ENCODE assay signal across 1 mouse cellular context in the genomic region with DNA sequence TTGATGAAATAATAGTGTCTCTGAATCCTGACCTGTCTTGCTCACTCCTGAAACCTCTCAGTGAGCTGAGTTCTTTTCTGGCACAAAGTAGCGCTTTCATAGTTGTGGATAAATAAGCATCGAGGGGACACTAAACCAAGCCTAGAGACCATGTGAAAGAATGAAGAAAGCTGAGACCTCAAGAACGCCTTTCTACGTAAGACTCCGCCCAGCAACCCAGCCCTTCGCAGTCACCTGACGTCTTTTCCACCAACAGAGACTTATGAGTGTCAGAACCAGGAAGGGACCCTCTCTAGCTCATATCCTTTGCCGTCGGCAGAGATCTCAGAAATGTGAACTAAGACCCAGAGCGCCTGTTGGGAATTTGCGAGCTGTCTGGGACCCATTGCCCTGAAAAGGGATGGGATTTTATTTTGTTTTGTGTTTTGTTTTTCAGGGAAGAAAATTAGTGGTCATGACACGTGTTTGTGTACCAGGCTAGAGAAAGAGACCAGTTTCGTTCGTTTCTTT.
A peak's percentile ranks its signal among the peaks of the same experiment; 100 is the strongest.
TF ChIP-seq lines count a peak whose summit lies in the region.

No protein-coding gene starts in this region.

TF ChIP-seq in CH12.LX, 34 proteins besides CTCF, POLR2A, EP300 and RAD21:
- TF ChIP-seq USF2 (conservative IDR thresholded peaks at IDR 0.05; ENCODE audit: low read depth, low read length) (peak; percentile 88), MAFK (IDR thresholded peaks at IDR 0.05; ENCODE audit: insufficient replicate concordance, low read length) (no peak), ETS1 (conservative IDR thresholded peaks at IDR 0.05; ENCODE audit: low read depth, low read length) (peak; percentile 25; the same call in 1 of the 2 replicates), JUN (IDR thresholded peaks at IDR 0.05; ENCODE audit: insufficient read depth, low read depth, low read length) (no peak), CHD1 (IDR thresholded peaks at IDR 0.05; ENCODE audit: low read depth, low read length) (peak; percentile 87), ZMIZ1 (IDR thresholded peaks at IDR 0.05; ENCODE audit: low read depth, low read length) (peak; percentile 79; the same call in 1 of the 2 replicates), GABPA (IDR thresholded peaks at IDR 0.05; ENCODE audit: insufficient replicate concordance, low read depth, low read length) (no peak), HCFC1 (IDR thresholded peaks at IDR 0.05; ENCODE audit: low read depth, low read length) (peak; percentile 45; the same call in 1 of the 2 replicates), BHLHE40 (IDR thresholded peaks at IDR 0.05; ENCODE audit: low read depth, low read length) (peak; percentile 34; the same call in 1 of the 2 replicates), KAT2A (IDR thresholded peaks at IDR 0.05; ENCODE audit: insufficient replicate concordance, low read length) (no peak), SMC3 (IDR thresholded peaks at IDR 0.05; ENCODE audit: low read depth, low read length) (no peak), ZC3H11A (IDR thresholded peaks at IDR 0.05; ENCODE audit: low read depth, low read length) (no peak), ZKSCAN1 (IDR thresholded peaks at IDR 0.05; ENCODE audit: borderline replicate concordance, low read depth, low read length) (no peak), SIN3A (IDR thresholded peaks at IDR 0.05; ENCODE audit: low read length) (peak; percentile 82), POLR2AphosphoS2 (IDR thresholded peaks at IDR 0.05; ENCODE audit: low read depth, low read length) (peak; percentile 76; the same call in 1 of the 2 replicates), UBTF (IDR thresholded peaks at IDR 0.05; ENCODE audit: low read depth, low read length) (no peak), NELFE (IDR thresholded peaks at IDR 0.05; ENCODE audit: low read depth, low read length) (peak; percentile 77), TBP (conservative IDR thresholded peaks at IDR 0.05; ENCODE audit: low read depth, low read length) (no peak), USF1 (IDR thresholded peaks at IDR 0.05; ENCODE audit: low read depth, low read length) (peak; percentile 87), RCOR1 (conservative IDR thresholded peaks at IDR 0.05; ENCODE audit: low read depth, low read length) (peak; percentile 56; the same call in 1 of the 2 replicates), CHD2 (IDR thresholded peaks at IDR 0.05; ENCODE audit: low read length) (no peak), MEF2A (IDR thresholded peaks at IDR 0.05; ENCODE audit: borderline replicate concordance, low read depth, low read length) (peak; percentile 57; the same call in 1 of the 2 replicates), MAX (IDR thresholded peaks at IDR 0.05; ENCODE audit: low read length) (peak; percentile 79), JUND (conservative IDR thresholded peaks at IDR 0.05; ENCODE audit: low read depth, low read length) (0 out of 2 replicates have a peak, but pooled peaks have one; percentile 4), TCF12 (IDR thresholded peaks at IDR 0.05; ENCODE audit: low read depth, low read length) (peak; percentile 68), ZNF384 (IDR thresholded peaks at IDR 0.05; ENCODE audit: low read depth, low read length) (no peak), PAX5 (IDR thresholded peaks at IDR 0.05; ENCODE audit: low read length) (no peak), ELF1 (IDR thresholded peaks at IDR 0.05; ENCODE audit: low read depth, low read length) (no peak), NRF1 (IDR thresholded peaks at IDR 0.05; ENCODE audit: low read depth, low read length) (no peak), MAZ (IDR thresholded peaks at IDR 0.05; ENCODE audit: low read depth, low read length) (no peak; the same call in 1 of the 2 replicates), E2F4 (IDR thresholded peaks at IDR 0.05; ENCODE audit: insufficient replicate concordance, low read depth, low read length) (no peak), IRF4 (IDR thresholded peaks at IDR 0.05; ENCODE audit: low read depth, low read length) (0 out of 2 replicates have a peak, but pooled peaks have one; percentile 2), MXI1 (IDR thresholded peaks at IDR 0.05; ENCODE audit: low read depth, low read length) (peak; percentile 91), MYC (IDR thresholded peaks at IDR 0.05; ENCODE audit: low read depth, low read length) (peak; percentile 69)
